Mouse (Mus musculus): ENCODE measurements at regions not wholly inside any gene's neighbourhood (a gene's known extent, or its start where the extent isn't known, plus 50 kb on each side); places are given as distances from the start of the nearest gene placed in this dataset.

DNA sequence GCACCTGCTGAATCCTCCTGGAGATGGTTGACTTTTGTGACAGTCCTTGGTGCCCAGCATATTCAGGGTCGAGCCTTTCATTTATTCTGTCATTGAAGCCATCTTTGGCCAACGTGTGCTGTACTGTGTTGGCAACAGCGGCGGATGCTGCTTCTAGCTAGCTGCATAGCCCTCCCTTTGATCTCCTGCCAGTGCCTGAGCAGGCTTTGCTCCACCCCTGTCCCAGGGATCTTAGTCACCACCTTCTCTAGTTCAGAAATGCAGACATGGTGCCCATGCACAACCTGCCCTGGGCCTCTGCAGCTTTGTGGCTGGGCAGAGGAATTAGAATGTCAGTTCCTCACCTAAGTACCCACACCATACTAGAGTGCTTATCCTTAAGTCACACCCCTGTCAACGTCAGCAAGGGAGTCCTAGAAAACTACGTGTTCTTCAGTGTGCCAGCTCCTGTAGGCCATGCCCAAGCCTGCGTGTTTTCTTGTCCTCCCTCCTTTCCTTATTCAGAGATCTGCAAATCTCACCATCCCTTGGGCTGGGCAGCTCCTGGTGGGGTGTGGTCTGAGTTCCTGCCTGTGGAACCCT is 151.9 kb downstream of the Zfp706 start:
- Histone ChIP-seq H3K27me3 (ENCODE audit: control insufficient read depth, insufficient read depth, low read length) (no peaks in the 10 kb centered on the region), H3K4me1 (ENCODE audit: control insufficient read depth, insufficient read depth, low read length) (peaks cover 2% of the 10 kb centered on the region; the same call in 1 of the 2 replicates), H3K4me2 (replicated peaks; ENCODE audit: low read depth, low read length) (no peak overlapping the region), H3K9me3 (ENCODE audit: control insufficient read depth, low read depth, low read length) (no peaks in the 10 kb centered on the region), H3K27ac (ENCODE audit: low read length) (no peak overlapping the region), H3K36me3 (ENCODE audit: control insufficient read depth, insufficient read depth, low read length) (no peaks in the 10 kb centered on the region), H3K4me3 (ENCODE audit: low read depth, low read length) (no peak overlapping the region), H3K9ac (replicated peaks; ENCODE audit: low read depth, low read length) (no peak overlapping the region)
- 71% methylated on average over 7 of the region's 7 CpGs for WGBS
- ATAC-seq (ENCODE audit: insufficient number of reproducible peaks, insufficient read depth, low FRiP score, low read depth): no peak

DNA sequence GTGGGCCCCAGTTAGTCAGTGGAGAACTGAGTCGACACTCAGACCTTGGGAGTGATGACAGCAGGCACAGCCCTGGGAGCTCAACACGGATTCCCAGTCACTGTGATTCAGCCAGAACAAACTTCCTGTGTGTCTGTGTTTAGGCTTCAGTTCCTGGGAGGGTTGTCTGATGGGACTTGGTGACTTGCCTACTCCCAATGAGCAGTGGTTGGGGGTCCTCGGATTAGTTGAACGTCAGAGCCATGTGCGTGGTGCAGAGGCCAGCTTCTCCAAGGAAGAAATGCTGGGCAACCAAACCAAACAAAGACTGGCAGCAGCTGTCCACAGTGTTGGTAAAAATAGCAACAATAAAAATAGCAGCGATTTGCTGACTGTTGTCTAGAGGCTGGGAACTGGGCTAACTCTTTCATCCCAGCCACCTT is 152.7 kb downstream of the Zfp706 start:
- ATAC-seq (ENCODE audit: insufficient number of reproducible peaks, insufficient read depth, low FRiP score, low read depth): no peak
- WGBS: 59% methylated on average over 6 of the region's 6 CpGs
- Histone ChIP-seq H3K27me3 (ENCODE audit: control insufficient read depth, insufficient read depth, low read length) (no peaks in the 10 kb centered on the region), H3K27ac (ENCODE audit: low read length) (no peak overlapping the region), H3K36me3 (ENCODE audit: control insufficient read depth, insufficient read depth, low read length) (no peaks in the 10 kb centered on the region), H3K9ac (replicated peaks; ENCODE audit: low read depth, low read length) (no peak overlapping the region), H3K4me1 (ENCODE audit: control insufficient read depth, insufficient read depth, low read length) (peaks cover 2% of the 10 kb centered on the region; the same call in 1 of the 2 replicates), H3K9me3 (ENCODE audit: control insufficient read depth, low read depth, low read length) (no peaks in the 10 kb centered on the region), H3K4me2 (replicated peaks; ENCODE audit: low read depth, low read length) (no peak overlapping the region), H3K4me3 (ENCODE audit: low read depth, low read length) (no peak overlapping the region)

DNA sequence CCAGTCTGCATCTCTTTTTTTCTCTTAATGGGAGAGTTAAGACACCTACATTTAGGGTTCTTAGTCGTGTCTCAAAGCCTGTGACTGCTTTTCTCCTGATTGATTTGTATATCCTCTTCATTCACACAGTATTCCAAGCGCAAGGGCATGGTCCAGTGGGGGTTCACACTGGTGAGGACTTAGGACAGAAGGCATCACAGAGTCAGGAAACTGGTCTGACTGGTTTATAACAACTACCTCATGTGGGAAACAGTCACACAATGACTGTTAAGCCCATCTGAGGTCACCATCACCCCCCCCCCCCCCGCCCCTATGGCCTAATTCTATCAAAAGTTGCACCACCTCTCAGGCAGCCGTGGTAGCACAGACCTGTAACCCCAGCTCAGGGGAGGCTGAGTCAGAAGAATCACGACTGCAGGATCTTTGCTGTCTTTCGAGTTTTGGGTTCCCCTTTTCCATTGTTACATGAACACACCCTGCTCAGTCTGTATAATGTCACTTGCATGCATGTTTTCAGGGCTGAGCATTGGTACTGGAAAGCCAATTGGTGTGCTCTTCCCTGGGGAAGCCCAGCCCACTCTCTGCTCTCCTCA is 155.2 kb downstream of the Zfp706 start:
- H3K9me3 ChIP-seq (ENCODE audit: control insufficient read depth, low read depth, low read length): no peaks in the 10 kb centered on the region
- no peak overlapping the region for H3K9ac ChIP-seq (replicated peaks; ENCODE audit: low read depth, low read length)
- ATAC-seq (ENCODE audit: insufficient number of reproducible peaks, insufficient read depth, low FRiP score, low read depth): no peak
- 56% methylated on average over 6 of the region's 6 CpGs for WGBS
- no peak overlapping the region for H3K4me3 ChIP-seq (ENCODE audit: low read depth, low read length)
- H3K36me3 ChIP-seq (ENCODE audit: control insufficient read depth, insufficient read depth, low read length): no peaks in the 10 kb centered on the region
- H3K4me2 ChIP-seq (replicated peaks; ENCODE audit: low read depth, low read length): no peak overlapping the region
- no peak overlapping the region for H3K27ac ChIP-seq (ENCODE audit: low read length)
- peaks cover 2% of the 10 kb centered on the region; the same call in 1 of the 2 replicates for H3K4me1 ChIP-seq (ENCODE audit: control insufficient read depth, insufficient read depth, low read length)
- no peaks in the 10 kb centered on the region for H3K27me3 ChIP-seq (ENCODE audit: control insufficient read depth, insufficient read depth, low read length)

DNA sequence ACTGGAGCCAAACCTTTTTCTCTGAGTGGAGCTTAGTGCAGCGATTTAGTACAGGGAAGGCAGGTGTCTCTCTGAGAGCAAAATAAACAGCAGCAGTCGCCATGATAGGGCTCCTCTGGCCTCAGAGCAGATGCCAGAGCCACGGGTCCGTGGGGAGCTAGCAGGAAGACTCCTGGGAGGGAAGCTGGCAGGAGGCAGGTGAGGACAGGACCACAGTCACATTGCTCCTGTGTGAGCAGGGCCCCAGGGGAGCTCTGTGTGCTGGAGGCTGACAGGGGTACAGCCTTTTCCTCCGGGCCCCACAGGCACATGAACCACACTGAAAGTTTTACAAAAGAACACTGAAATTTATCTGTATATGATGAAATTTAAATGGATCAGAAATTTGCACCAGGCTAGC is 159.3 kb downstream of the Zfp706 start:
- no peak overlapping the region for H3K4me2 ChIP-seq (replicated peaks; ENCODE audit: low read depth, low read length)
- H3K27ac ChIP-seq (ENCODE audit: low read length): no peak overlapping the region
- WGBS: 45% methylated on average over 5 of the region's 5 CpGs
- no peak overlapping the region for H3K9ac ChIP-seq (replicated peaks; ENCODE audit: low read depth, low read length)
- H3K9me3 ChIP-seq (ENCODE audit: control insufficient read depth, low read depth, low read length): no peaks in the 10 kb centered on the region
- peaks cover 2% of the 10 kb centered on the region; the same call in 1 of the 2 replicates for H3K4me1 ChIP-seq (ENCODE audit: control insufficient read depth, insufficient read depth, low read length)
- H3K36me3 ChIP-seq (ENCODE audit: control insufficient read depth, insufficient read depth, low read length): no peaks in the 10 kb centered on the region
- ATAC-seq (ENCODE audit: insufficient number of reproducible peaks, insufficient read depth, low FRiP score, low read depth): no peak
- no peak overlapping the region for H3K4me3 ChIP-seq (ENCODE audit: low read depth, low read length)
- H3K27me3 ChIP-seq (ENCODE audit: control insufficient read depth, insufficient read depth, low read length): no peaks in the 10 kb centered on the region

DNA sequence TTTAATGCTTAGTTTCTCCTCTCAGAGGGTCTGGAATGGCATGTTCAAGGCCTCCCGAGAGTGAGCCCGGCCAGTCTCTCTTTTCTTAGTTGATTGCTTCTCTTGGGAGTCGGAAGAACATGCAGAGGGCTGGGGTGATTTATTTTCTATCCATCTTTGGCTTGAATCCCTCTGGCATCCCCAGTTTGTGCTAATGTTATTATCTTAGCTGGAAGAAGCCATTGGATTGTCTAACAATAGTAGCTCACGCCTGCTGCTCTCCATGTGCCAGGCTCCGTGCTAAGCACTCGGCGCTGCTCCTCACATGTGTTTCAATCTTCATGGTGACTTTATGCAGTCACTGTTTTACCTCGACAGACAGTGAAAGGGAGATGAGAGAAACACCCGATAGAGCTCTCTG is 160.8 kb downstream of the Zfp706 start:
- Histone ChIP-seq H3K9ac (replicated peaks; ENCODE audit: low read depth, low read length) (no peak overlapping the region), H3K4me3 (ENCODE audit: low read depth, low read length) (no peak overlapping the region), H3K9me3 (ENCODE audit: control insufficient read depth, low read depth, low read length) (no peaks in the 10 kb centered on the region), H3K36me3 (ENCODE audit: control insufficient read depth, insufficient read depth, low read length) (no peaks in the 10 kb centered on the region), H3K4me2 (replicated peaks; ENCODE audit: low read depth, low read length) (no peak overlapping the region), H3K27ac (ENCODE audit: low read length) (no peak overlapping the region), H3K27me3 (ENCODE audit: control insufficient read depth, insufficient read depth, low read length) (no peaks in the 10 kb centered on the region), H3K4me1 (ENCODE audit: control insufficient read depth, insufficient read depth, low read length) (no peaks in the 10 kb centered on the region)
- 66% methylated on average over 9 of the region's 9 CpGs for WGBS
- no peak for ATAC-seq (ENCODE audit: insufficient number of reproducible peaks, insufficient read depth, low FRiP score, low read depth)
